Mouse (Mus musculus): Measurements from ENCODE around the gene Appl2. TPM values are rescaled to one million over a fixed set of nuclear protein-coding genes. Genes with fewer than 3 reads are reported as not detected.

The Appl2 gene
- total RNA-seq, 2 experiments from 2014 or later, result 103 to 116 TPM

GRCm38 (mm10) chr10:83592616-83593015 is 55.9 kb downstream of the Appl2 start:
- no peak for DNase-seq (ENCODE audit: low spot score in 2 of 2)

GRCm38 (mm10) chr10:83590801-83591200 is 57.7 kb downstream of the Appl2 start:
- DNase-seq (ENCODE audit: low spot score in 2 of 2), result no peak

- DNase-seq (ENCODE audit: low spot score in 2 of 2), result no peak
Observed at GRCm38 (mm10) chr10:83565449-83566441, 82.8 kb downstream of the Appl2 start.

GRCm38 (mm10) chr10:83563005-83563404 is 85.5 kb downstream of the Appl2 start:
- DNase-seq (ENCODE audit: low spot score in 2 of 2), result no peak

Other genes starting within 250 kb of the Appl2 start
- gene Aldh1l2, start 114.6 kb downstream of the Appl2 start, total RNA-seq (2021), result 1 to 10 TPM; 2.3 to 3.9 TPM
- 10 to 100 TPM; 21.8 to 22.4 TPM for gene Washc4, start 105.0 kb downstream of the Appl2 start, total RNA-seq (2021)
- gene 1500009L16Rik, start 74.1 kb upstream of the Appl2 start, total RNA-seq (2021), result 10 to 100 TPM; 29.8 to 35.6 TPM